Mouse (Mus musculus) kidney, postnatal 14 days (tissue): ENCODE data around the gene Cdh24.

Experiments used
- DNase-seq: peaks from one replicate; pipeline ENCODE4 v3.0.0; 2022; ENCODE audit warnings: mixed read lengths

Cdh24 gene

DNA sequence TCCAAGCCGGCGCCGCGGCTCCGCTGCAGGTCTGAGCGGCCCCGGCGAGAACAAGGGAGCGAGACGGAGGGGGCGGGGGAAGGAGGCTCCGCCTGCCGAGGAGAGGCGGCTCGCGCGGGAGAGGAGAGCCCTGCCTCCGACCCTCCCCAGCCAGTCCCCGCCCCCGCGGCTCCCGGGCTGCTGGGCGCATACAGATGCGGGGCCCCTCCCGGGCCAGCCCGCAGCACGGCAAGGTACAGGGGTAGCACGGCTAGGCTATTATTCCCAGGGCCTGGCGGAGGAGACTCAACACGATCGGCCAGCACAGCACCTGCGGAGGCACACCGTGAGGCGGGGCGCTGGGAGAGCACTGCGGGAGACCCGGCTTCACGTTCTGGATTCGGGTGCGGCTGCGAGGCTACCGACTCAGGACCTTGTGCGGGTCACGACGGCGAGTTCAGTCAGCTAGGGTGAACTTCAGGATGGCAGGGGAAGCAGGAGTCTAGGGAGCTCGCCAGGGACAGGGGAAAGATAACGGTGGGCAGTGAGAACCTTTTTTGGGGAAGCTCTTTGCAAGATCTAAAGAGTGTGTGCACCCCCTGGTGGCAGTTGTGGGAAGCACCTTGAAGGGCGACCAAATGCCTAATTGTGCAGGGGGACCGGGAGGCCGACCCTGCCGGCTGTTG, at the start of gene Cdh24:
Gene Cdh24 (minus strand): TSS at position 60 of the 665 bp plus-strand sequence.
- peak; percentile 94 for DNase-seq

DNA sequence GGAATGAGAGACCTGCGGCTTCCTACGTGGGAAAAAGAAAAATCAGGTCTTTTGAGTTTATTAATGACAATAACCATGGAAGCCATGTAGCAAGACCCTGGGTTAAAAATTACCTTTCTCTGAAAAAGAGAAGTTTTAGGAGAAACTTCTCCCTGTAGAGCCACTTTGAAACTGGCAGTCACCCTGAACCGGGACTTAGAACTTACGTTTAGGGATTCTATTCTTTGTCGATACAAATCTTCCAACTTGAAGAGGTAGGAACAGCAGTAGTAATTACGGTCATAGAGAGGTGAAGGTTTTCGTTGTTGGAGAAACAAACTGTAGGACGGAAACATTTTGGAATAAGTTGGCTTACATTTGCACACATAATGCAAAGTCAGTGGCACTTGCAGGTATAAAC, 46.1 kb upstream of the Cdh24 start:
- no peak for DNase-seq

DNA sequence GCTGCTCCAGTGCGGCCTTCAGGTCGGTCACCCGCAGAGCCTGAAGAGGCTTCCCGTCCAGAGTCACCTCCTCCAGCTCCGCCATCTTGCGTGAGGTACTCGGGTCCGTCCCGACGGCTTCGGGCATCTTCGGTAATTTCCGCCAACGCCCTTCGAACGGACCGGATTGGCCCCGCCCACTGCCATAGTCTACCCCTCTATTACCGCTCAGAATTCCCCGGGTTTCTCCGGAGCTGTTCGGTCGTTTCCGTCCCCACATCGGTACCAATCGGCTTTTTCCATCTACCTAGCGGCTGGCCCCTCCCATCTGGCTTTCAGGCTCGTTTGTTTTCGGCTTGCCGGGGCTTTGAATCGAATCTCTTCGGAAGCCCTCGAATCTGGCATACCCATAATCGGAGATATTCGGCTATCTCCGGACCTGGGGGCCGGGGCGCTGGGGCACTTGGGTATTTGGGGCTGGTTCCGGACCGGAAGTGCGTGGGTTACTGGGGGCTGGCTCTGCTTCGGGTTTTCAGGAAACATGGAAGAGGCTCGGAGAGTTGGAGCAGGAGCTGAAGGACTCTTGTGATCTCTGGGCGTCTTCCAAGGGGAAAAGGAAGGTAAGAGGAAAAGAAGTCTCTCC, 45.5 kb upstream of the Cdh24 start, which contains the start of gene Acin1:
Gene Acin1 (minus strand): TSS at position 410 of the 622 bp plus-strand sequence.
- peak; percentile 100 for DNase-seq

DNA sequence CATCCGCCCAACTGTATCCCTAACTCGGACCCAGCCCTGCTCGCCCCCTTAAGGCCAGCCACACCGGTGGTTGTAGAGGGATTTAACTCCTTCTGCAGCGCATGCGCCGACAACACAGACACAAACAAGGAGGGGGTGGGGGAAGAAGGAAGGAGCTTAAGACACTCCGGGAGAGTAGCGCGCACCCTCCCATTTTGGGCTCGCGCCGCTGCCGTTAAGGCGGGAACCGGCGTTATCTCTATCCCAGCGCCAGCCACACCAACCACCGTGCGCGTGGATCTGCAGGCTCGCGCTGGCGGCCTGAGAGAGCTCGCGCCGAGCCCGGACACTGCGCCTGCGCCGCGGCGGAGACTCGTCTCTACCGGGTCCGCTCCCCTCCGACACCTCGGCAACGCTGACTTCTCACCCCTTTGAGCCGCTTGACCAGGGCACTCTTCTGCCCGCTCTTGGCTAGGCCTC, 44.9 kb upstream of the Cdh24 start, which contains the start of gene 1700123O20Rik:
Gene 1700123O20Rik (plus strand): TSS at position 154 of the 459 bp plus-strand sequence.
- peak; percentile 90 for DNase-seq

DNA sequence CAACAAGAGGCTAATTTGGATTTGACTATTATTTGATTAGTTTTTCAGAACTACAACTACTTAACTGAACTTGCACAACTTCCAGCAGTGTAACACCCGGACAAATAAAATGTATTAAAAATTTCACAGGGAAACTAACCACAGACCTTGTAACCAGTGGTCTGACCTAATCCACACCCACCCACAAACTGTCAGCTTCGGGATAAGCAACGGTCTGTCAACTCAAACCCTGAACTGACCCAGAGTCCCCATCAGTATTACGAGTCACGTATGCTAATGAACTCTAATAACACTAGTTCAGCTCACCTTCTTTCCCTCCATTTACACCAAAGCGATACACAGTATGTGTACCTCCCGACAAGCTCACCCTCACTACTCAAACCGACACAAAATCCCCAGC, 44.3 kb upstream of the Cdh24 start:
- no peak for DNase-seq

DNA sequence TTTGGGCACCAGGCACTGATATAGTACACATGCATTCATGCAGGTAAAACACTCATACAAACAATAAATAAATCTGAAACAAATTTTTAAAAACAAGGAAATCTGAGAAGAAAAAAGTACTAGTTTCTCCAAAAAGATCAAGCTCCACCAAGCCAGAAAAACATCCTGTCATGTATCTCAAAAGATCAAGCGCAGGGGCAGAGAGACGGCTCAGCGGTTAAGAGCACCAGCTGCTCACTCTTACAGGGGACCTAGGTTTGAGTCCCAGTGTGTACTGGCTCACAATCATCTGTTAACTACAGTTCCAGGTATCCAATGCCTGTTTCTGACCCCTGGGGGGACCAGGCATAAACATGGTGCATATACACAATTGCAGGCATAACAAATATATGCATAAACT, 41.2 kb upstream of the Cdh24 start:
- no peak for DNase-seq

DNA sequence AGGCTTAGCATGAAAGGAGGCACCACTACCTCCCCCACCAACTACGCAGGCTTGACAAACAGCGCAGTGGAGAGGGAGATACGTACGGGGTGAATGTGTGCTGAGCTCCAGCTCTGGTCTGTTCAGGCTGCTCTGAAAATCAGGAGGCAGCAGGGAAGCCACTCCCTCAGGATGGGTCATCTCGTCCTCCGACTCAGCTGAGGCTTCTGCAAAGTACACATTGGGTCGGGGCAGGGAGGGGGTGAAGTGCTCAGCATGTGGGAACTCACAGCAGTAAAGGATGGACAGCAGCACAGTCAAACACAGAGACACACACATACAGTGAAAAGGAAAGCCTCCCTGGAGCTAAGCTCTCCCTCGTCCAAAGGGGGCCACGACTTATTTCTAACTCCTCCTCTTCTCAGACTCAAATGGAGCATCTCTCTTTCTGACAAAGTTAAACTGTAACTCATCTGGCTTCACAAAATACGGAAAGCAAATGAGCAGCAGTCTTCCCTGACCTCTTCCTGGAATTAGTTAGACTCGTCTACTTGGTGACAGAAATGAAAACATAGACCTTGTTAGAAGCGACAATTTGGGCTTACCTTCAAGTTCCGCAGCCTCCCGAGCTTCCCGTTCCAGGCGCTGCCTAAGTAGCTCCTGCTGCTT, 37.6 kb upstream of the Cdh24 start:
- DNase-seq: no peak

DNA sequence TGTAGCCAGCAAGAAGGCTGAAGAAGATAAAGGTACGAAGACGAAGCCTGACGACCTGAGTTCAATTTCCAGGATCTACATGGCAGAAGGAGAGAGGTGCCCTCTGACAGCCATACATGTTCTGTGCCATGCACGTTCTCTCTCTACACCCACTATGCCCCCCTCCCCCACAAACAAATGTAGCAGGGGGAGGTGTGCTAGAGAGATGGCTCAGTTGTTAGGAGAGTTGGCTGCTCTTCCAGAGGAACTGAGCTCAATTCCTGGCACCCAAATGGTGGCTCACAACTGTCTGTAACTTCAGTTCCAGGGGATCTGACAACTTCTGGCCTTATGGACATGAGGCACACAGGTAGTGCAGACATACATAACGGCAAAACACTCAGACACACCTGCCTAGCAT, 35.1 kb upstream of the Cdh24 start:
- DNase-seq: no peak

DNA sequence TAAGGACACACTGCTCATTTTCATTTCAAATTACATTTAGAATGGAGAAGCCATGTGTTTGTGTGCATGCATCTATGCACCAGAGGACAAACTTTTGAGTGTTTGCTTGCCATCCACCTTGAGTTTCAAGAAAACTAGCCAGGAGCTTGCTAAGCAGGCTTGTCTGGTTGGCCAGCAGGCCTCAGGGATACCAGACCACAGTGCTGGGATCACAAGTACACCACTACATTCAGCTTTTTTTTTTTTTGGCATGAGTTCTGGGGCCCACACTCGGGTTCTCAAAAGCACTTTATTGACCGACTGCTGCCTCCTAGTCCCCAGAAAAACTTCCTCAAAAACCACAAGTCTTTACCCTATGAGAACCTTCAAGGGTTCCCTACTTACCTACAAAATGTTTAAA, 33.2 kb upstream of the Cdh24 start:
- DNase-seq: no peak

DNA sequence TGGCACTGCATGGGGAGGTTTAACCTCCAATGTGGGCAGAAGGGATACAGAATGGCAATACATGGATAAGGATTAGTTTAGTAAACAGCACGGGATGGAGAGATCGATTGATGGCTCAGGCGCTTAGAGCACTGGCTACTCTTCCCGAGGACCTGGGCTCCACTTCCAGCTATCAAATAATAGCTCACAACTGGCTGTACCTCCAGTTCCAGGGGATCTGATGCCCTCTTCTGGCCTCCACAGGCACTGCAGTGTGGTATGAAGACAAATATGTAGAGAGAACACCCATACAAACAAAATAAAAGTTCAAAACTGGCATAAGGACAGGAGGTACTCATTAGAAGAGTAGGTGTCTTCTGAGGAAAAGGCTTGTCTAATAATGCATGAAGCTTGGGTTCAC, 28.2 kb upstream of the Cdh24 start:
- peak; percentile 59 for DNase-seq

DNA sequence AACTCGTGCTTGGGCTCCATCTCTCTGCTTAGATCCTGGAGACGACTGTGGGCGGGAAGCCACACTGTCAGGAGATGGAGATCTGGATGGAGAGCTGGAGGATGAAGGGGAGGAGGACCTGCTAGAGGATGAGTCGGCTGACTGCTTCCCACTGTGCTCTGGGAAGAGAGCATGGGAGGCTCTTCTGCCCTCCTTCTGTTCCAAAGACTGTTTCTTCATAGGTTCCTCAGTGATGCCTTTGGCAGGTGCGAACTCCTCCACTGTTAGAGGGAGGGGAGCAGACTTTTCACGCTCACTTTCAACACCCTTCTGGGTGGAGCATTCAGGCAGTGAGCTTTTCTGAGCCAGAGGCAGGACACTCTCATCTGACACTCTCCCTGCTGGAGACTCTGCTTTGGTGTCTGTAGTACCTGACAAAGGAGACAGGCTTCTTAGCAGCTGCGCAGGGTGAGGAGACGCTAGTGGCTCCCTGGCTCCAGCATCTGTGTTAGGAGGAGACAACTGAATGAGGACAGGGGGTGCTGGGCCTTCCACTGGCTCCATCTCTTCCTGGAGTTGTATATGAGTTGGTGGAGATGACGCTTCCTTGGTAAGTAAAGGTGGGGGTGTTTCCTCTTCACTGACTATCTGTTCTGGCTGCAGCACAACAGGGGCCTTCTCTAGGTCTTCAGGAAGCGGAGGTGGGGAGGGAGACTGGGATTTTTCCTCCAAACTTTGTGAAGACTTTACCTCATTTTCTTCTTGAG, 23.5 kb upstream of the Cdh24 start:
- DNase-seq: no peak

DNA sequence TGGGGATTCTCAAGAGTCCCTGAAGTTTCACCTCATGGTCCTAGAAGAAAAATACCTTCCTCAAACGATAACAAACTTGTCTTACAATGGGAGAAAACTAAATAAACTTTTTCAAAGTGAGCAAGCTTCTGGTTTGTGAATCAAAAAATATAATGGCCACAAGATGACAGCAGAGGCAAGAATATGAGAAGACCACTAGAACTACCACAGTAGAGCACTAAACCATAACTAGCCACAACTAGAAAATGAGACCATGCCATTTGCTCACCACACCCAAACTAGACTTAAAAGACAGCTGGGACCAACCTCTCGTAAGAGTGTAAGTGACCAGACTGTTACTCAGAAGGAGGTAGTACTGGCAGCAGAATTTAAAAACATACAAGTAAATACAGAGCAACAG, 18.8 kb upstream of the Cdh24 start:
- no peak for DNase-seq

DNA sequence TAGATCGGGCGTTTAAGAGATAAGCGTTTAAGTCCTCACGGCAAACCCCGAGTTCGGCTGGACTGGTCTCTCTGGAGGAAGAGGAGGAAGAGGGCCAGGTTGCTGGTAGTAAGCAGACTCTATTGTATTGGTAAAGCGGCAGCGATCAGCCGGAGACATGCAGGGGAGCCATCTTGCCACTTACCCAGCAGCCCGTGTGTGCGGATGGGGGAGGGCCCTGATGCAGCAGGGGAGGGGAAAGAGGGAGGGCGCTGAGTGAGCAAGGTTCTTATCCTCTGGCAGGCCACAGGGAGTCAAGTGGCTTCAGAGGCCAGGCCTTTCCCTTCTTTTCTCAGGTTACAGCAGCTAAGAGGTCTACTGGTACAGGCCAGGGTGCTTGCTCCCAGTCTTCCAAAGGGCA, 12.3 kb upstream of the Cdh24 start:
- DNase-seq: peak; percentile 93

DNA sequence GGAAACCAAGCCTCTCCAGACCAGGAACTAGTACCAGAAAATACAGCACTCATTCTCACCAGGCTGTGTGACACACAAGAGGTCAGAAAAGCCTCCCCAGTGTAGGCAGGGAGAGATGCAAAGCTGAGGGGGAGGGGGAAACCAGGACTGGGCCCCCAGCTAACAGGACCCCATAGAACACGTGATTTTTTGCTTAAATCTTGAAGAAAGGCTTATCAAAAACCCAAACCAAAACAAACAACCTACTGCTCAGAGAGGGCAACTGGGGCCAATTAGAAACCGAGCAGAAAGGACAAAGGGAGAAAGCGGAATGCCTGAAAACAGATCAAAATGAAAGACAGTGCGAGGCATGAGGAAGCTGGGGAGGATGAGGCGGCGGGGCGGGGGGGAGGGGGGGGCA, 11.6 kb upstream of the Cdh24 start:
- DNase-seq: no peak

DNA sequence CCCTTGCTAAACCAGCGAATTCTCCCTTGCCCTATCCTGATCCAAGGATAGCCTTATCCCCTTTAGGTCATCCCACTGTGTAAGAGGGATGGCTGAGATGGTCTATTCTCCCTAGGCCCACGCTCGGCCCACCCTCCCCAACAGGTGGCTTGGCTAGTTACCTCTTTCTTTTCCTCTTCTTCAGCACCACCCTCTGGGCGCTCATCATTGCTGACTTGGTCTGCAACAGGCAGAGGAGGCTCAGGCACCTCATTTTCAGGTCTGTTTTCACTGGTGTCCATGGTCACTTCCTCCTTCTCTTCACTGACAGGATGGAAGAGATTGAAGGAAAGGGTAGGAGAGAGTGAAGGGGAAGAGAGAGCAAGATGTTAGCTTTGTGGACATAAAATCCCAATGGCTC, 10.4 kb upstream of the Cdh24 start:
- DNase-seq: no peak

DNA sequence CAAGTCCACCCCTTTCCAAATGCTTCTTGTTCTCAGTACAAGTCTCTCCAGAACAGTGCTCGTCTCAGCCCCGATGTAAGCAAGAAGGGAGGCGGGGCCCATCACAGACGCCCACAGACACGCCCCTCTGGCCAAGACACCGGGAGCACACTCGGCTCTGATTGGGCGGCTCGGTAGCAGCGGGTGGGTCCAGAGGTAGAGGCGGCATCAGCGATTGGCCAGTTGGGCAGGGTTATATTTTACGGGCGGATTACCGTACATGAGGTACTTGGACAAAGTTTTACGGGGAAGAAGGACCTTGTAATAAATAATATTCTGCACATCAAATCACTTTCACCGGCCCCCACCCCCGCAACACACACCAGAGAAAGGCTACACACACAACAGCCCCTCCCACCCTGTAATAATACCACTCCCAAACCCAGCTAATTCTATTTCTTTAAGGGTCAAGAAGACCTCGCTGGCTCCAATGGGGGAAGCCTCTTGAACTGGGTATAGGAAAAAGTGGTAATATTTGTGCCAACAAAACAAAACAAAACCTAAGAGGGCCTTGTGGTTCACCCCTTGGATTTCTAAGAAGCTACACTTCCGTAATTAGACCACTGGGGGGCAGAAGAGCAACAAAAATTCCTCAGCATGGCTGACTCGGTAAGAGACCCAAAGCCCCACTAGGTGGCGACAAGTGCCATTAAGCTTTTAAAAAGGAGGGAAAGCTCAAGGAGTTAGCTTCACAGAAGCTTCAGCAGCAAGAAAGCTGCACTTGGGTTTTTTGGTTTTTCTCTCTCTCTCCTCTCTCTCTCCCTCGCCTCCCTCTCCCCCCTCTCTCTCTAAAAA, 9.7 kb upstream of the Cdh24 start:
- DNase-seq: peak; percentile 88

DNA sequence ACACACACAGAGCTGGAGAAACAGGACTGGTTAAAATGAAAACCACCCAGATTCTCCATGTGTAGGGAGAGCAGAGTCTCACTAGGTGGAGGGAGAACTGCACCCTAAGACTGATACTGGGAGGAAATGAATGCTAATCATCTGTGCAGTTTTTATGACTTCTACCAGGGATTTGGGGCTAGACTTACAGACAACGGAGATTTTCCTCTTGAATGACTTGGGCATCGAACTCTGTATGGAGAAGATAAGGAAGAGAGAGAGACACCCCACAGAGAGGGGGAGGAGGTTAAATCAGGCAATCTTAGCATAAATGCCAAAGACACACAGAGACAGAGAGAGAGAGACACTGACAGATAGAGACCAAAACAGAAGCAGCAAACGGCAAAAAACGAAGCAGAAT, 6.7 kb upstream of the Cdh24 start:
- DNase-seq: no peak

DNA sequence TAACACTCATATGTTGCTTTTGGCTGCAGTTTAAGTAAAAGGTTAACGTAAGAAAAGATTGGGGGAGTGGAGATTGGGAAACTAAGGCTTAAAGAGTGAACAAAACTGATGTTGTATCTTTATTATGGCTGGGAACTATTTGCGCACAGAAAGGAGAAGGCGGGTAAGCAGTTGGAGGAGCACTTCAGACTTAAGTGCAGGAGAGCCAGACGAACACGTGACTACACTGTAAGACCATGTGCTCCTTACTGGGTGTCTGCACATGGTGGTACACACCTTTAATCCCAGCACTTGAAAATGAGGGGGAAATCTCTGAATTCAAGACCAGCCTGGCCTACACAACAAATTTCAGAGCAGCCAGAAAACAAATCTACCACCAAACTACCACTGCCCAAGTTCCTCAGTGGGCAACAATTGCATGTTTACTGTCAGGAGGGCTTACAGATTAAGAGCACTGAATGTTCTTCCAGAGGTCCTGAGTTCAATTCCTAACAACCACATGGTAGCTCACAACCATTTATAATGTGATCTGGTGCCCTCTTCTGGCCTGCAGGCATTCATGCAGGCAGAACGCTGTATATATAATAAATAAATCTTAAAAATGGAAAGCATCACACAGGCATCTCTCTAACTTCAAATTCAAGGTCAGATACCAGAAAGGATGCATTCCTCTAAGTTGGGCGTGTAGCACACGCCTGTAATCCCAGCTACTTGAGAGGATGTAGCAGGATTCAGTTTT, 5.9 kb upstream of the Cdh24 start:
- DNase-seq: no peak

DNA sequence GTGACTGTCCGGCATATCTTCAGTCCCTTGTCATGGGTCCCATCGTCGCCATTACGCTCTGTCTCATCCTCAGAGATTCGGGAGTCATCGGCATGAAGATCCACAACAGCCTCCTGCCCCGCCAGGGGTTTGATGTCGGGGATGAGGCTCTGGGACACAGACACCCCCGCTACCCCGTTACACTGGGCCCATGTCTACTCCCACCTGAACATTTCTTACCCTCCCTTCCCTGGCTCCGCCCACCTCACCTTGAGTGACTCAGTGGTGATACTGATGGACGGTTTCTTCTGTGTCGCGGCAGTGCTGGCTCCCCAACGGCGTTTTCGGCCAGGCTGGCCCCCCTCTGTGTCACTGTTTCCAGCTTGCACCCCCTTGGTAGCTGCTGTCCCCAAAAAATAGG, 5.3 kb upstream of the Cdh24 start:
- no peak for DNase-seq

DNA sequence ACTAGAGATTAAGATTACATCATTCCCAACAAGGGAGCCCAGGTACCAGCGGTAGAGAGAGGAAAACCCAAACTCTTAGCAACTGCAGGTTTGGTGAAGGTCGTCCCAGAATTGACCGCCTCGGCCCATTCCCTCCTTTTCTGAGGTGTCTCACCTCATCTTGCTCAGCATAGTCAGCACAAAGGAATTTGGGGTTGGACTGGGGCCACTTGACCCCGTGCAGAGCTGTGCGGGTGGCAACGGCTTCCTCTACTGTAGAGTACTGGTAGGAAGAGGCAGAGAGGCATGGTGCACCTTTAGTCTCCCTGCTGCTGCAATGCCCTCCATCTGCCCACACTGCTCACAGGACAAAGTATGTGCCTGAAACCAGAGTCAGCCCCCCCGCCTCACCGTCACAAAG, 3.1 kb upstream of the Cdh24 start:
- DNase-seq: no peak

DNA sequence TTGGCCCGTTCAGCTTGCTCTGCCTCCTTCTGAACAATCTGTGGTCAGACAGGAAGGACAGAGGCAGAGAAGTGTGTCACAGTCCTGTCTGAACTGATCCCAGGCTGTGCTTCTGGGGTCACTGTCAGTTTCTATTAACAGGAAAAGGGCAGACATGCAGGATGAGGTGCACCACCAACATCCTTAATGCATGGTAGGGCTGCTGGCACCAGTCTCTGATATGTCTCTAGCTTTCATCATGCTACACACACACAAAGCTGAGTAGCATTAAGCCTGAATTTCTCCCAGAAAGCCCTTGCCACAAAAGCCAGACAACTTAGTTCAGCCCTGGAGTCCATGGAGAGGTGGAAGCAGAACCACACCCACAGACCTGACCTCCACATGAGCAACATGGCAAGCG, 1.8 kb upstream of the Cdh24 start:
- no peak for DNase-seq
